Mouse (Mus musculus) megakaryocyte, adult 5-6 weeks (primary cell): Measurements from ENCODE around the gene Nln. TPM values are rescaled to one million over a fixed set of nuclear protein-coding genes. Genes with fewer than 3 reads are reported as not detected.

Experiments used
- ATAC-seq: 2 replicates; pipeline ENCODE4 v1.8.0; 2016; ENCODE audit warnings: mild to moderate bottlenecking, inconsistent platforms; ENCODE audit not compliant: poor library complexity, severe bottlenecking
- total RNA-seq, 2 experiments: library from RNA; stranded (forward) in 1 of 2; stranded (reverse) in 1 of 2; fragments of 153-499, 151-499 nt in 1 of 2; fragments of 221-1000, 200-1000 nt in 1 of 2; gene quantifications; 2 replicates each; pipeline versions ENCODE4 v1.2.3 to v1.2.4; 2015 to 2017

The Nln gene
- total RNA-seq (2015), result 26.6 and 31.6 TPM in 2 replicates
- total RNA-seq (2017), result 27.7 and 37.3 TPM in 2 replicates

DNA sequence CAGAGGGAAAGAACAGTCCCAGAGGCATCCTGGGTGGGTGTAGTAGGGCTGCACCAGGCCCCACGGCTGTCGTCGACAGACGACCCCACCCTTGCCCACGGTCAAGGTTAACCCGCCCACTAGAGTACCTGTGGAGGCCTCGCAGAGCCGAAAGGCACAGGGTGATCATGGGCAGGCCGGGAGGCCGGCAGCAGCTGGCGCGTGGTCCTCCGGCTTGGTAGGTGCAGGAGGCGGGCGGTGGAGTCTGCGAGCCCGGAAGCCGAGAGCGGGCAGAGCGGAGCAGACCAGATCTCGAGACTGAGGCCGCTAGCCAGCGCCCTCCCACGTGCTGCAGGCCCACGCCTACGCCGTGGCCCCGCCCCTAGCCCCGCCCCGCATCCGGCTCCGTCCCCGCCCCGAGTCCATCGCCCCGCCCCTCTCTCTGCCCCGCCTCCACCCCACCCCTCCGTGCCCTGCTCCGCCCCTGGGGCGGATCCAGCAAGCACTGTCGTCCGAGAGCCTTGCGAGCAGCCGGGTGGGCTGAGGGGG is at the start of gene Nln, which contains the start of gene Sgtb:
Nln (minus strand) TSS at position 327 of the 528 bp plus-strand sequence.
Sgtb (plus strand) TSS at position 454 of the 528 bp plus-strand sequence.
- ATAC-seq, result peak; percentile 88

DNA sequence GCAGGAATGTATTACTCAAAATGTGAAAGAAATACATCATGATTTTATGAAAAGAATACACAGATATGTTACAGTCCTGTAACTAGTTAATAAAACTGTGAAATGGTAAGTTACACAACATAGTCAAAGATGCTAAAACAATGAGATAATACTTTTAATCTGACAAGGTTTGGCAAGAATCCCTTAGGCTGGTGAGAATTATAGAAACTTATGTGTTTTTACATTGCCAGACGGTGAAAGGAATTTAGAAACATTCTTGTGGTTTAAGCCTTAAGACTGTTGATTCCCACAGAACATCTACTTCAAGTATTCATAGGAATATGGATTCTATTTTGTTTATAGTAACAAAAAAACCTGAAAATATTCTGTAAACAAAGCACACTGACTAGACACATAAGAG is 46.3 kb upstream of the Nln start:
- ATAC-seq, result no peak

DNA sequence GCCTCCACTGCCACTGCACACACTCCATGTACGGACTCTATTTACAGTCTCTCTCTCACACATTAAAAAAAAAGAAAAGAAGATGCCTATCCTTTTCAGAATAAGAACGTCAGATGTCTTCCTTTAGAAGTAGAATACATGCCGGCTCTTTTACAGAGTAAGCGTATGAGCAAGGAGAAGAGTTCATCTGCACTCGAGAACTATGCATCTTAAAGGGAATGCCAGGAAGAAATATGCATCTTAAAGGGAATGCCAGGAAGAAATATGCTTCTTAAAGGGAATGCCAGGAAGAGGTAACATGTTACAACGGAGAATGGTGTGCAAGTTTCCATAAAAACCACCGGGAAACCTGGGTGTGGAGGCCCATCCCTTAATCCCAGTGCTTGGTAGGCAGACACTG is 45.7 kb upstream of the Nln start:
- ATAC-seq, result no peak

DNA sequence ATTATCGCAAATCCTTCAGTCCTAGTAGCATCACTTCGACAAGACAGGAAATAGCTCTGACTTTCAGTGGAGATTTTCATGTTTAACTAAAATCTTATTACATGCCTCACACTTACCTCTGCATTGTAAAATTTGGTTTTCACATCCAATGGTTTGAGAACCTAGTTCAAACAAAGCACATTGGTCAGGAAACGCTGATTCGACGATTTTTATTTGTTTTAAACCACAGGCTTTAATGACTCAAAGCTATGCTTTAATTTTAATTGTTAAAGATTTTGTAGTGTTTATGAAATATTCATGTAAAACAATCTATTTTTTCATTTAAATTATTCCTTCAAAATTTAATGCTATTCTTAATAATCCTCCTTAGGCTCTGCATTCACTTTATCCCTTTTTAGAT is 44.8 kb upstream of the Nln start:
- no peak for ATAC-seq

DNA sequence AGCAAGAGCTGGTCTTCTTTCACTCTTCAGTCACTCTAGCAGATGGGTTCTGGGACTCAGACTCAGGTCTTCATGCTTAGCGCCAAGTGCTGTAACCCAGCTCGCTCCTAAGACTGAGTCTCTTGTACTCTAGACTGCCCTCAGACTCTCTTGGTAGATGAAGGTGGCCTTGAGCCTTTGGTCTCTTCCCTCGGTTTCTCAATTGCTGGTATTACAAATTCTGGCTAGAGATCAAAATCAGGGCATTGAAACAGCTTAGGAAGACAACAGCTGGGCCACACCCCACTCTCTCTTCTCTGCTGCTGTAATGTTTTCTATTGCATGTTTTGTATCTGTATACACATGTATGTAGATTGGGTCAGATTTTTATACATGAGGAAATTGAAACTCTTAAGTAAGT is 36.2 kb upstream of the Nln start:
- no peak for ATAC-seq

DNA sequence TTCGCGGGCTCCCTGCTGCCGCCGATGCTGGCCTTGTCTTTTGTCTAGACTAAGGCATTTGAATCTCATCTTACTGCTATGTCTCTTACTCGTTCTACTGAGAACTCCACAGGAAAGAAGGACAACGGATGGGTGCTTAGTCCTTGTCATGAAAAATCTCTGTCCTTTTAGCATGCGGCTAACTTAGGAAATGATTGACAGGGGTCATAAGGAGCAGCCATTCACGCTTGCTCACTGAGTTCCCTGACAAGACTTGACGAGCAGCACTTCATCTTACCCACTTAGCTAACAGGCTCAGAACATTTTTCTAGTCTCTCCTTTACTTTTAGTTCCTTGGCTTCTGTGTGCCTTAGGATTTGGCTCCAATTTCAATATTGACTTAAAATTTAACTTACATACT is 35.5 kb upstream of the Nln start:
- ATAC-seq, result no peak

DNA sequence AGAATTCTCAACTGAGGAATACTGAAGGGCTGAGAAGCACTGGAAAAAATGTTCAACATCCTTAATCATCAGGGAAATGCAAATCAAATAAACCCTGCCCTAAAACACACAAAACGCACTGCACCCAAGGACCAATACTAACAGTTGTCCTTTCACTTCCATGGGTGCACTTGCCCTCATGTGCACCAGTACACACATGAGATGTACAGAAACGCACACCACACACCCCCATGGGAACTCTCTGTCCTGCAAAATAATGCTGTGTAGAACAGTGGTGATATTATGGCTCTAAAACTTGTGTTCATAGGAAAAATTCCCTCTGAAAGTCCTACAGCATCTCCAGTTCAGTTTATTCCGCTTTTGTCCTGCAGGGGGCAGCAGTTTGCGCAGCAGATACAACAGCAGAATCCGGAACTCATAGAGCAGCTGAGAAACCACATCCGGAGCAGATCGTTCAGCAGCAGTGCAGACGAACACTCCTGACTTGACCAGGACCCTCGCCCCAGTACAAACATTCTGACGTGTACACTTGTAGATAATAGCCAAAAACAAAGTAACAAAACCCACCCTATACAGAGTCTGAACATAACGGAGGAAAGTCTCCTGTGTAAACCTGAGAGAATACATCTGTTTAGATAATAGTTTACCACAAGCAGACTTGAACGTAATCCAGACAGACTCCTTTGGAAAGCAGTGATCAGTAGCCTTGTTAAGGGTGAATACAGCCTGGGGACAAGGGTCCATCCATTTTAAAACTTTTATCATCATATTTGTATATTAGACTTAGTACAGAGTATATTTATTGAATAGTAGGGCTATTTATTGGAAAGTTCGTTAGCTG is 30.2 kb upstream of the Nln start:
- ATAC-seq, result peak; percentile 100

DNA sequence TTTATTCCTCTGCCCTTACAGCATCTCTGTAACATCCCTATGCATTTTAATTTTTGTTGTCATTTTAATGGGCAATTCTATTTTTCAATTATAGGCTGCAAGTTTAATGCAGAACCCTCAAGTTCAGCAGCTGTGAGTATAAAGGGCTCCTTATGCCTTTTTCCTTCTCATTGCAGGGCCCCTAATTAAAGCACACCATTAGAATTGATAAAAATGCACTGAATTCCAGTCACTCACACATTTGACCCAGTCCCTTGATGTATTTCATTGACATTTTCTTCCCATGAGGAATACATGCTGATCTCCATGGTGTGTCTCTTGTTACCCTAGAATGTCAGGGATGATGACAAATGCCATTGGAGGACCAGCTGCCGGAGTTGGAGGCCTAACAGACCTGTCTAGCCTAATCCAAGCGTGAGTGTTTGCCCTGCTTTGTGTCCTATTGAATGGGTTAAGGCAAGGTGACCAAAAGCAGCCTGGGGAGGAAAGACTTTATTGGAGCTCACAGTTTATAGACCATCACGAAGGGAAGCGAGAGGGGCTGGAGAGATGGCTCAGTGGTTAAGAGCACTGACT is 25.2 kb upstream of the Nln start:
- no peak for ATAC-seq

DNA sequence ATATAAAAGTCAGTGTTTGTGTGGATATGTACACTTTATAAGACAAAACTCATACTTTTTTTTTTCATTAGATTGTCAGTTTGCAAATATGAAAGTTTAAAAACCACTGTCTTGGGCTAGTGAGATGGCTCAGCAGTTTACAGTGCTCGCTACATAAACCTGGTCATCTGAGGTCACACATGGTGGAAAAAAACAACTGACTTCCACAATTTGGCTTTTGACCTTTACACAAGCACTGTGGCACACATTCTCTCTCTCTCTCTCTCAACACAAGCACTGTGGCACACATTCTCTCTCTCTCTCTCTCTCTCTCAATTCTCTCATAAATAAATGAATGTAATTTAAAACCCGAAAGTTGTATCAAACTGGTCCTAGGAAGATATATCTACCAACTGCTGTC is 23.1 kb upstream of the Nln start:
- ATAC-seq, result no peak

DNA sequence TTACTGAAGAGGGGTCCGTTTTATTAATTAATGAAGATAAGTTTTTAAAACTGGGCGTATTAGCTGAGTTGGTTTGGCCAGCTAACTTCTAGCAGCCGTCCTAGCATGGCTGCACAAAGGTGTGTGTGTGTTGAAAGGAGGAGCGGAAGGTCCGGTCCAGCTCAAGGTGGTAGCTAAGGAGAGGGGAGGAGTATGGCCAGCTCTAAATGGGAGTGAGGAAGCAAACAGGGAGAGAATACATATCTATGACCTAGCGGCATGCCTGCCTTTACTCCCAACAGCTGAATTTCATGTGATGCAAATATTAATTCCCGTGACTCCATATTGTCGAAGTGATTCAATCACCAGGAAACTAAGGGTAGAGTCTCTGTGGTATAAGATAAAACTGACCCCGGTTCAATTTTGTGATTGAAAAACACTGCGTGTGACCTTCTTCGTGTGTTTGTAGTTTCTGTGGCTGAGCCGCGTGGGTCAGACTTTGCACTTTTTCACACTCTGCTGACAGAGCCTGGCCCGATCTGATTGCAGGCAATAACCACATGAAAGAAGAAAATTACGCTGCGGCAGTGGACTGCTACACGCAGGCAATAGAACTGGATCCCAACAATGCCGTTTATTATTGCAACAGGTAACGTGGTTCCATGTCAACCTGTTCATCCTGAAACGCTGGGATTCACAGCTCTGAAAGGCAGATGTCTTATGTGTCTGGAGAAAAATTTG is 14.4 kb upstream of the Nln start:
- ATAC-seq, result 0 out of 2 replicates have a peak, but pooled peaks have one; percentile 21

DNA sequence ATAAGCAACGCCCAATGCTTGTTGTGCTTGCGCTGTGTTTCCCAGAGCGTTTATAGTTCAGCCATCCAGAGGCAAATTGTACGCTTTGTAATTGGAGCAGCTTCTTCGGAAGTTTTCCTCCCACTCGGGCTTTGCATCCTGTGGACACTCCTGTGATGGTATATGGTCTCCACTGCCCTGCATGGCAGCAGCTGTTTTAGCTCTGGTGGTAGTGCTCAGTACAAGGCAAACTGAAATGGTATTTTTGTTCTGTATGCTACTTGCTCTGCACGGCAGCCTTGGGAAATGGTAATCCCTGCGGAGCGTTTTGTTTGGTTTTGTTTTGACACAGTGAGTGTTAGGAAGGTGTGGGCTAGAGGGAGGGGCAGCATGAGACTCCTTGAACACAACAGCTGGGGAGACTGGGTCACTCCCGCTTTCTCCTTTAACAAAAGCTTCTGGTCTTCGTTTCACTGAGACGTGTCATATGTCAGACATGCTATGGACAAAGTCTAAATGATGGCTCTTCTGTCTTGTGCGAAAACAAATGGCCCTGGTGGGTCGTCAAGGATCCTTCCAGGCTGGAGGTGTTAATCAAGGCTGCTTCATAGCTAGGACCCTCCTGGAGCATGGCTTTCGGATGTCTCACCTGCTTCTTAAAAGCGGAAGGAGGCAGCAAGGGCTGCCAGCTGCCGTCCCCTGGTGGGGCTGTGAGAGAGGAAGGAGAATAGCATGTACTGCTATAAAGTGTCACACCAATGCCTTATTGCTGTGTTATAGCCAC is 12.8 kb upstream of the Nln start:
- no peak for ATAC-seq

DNA sequence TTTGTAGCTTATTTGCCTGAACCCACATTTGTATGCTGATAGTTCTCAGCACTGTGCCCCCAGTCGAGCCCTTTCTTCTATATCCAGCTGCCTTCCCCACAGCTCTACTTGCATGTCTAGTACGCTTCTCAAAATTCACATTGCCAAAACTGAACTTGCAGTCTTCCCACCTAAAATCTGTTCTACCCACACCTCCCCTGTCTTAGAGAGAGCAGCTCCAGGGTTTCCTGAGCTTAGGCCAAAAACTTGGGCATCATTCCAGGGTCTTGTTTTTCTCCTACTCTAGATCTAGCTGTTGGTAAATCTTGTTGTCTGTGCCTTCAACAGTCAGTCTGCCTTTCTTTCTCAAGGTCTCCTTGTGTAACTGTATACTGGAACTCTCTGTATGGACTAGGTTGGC is 5.4 kb upstream of the Nln start:
- ATAC-seq, result no peak

DNA sequence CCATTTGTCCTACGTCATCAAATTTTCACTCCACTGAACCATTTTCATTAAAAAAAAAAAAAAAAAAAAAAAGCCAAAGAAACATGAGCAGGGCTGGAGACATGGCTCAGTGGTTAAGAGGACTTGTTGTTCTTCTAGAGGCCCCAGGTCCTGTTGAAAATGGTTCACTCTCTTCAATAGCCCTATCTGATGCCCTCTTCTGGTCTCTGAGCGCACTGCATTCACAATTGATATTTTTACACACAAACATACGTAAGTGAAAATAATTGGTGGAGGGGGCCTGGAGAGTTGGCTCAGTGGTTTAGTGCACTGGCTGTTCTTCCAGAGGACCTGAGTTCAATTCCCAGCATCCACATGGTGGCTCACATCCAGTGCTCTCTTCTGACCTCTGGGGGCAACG is 4.4 kb upstream of the Nln start:
- no peak for ATAC-seq

DNA sequence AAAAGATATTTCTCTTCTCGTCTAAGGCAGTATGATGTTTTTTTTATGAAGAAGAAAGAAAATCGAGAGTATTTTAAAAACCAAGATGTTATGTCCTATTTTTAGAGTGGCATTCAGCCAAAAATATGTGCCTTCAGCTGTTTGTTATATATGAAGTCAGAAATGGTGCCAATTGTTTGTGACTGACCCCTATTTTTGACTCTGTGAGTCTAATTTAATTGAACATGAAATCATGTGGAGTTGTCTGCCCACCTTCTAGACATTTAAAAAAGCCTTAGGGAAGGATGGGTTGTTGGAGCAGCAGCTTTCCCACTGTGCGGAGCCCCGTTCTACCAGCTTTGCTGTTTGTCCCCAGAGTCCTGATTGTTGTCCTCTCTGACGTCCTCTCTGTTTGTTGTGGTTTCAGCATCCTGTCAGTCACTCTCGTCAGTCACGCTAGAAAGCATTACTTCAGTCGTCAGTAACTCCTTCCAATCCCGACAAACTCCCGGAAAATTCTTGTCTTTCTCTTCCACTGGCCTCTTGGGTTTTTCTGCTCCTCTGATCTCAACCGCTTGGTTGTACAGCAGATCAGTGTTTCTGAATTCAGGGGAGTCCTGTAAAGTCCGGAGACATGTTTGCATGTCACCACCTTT is 3.0 kb upstream of the Nln start:
- ATAC-seq, result no peak

DNA sequence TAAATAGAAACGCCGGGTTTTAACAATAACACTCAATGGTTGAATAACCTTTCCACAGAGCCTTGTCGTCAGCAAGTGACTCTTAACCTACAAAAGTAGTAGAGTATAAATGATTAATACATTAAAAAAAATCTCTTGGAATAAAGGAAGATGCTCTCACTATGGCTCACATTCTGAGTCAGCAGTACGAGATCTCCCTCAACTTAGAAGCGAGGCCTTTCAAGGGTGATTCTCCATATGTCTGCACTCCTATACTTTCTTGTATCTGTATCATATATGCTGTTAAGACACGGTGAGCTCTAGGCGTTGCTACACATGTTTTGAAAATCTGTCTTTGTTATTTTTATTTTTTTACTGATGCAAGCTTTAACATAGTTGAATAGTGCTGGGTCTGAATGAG is 1.1 kb upstream of the Nln start:
- ATAC-seq, result no peak

DNA sequence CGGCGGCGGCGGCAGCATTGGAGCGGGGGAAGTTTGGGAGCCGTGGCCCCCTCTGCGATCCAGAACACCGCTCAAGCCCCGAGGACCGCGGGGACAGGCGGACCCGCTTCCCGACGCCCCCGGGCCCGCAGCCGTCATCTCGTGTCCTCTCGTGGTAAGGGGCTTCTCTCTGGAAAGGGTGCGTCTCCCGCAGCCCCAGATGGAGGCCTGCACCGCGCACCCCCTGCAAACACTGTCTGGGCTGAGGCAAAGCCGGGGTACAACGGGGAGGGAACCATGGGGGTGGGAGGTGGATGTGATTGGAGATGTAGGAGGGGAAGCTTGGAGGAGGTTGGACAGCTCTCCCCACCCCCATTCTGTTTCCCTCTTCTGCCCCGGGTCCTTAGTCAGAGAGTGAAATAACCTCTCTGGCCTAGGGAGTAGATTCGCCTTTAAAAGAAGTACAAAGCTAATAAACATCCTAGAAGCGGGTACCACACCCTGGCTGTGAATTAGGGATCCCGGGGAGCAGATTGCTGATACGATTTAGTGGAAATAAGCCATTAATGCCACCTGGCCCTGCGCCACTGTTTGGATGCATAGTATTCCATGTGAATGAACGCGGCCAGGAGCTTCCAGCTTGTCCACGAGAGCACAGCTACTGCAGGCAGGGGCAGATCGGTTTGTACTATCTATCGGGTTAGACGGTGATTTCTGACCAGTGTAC is 555 bp upstream of the Nln start:
- ATAC-seq, result no peak; the same call in 1 of the 2 replicates

DNA sequence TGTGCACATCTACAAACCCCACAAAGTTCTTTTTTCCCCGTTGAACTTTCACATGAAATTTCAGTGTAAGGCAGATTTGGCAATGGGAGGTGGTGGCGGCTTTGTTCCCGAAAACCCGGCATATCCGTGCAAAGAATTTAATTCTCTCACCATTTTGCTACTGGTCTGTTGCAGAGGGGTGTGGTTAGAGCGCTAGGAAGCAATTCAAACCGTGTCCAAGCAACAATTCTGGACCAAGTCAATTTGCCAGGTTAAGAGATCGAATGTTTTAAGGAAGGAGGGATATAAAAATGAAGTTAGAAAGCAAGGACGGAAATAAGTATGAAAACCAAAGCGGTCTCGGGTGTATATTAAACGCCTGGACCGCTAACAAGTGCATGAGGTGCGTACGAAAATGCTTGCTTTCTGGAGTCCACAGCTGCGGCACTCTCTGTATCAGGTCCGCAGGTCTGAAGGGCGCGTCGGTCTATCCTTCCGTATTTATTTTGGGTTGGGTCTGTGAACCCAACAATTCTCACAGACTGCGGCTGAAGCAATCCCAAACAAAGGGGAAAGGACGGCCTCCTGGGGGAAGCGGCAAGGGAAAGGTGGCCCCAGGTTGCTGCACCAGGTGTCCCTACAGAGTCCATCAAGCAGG is 645 bp downstream of the Nln start:
- ATAC-seq, result peak; percentile 35

DNA sequence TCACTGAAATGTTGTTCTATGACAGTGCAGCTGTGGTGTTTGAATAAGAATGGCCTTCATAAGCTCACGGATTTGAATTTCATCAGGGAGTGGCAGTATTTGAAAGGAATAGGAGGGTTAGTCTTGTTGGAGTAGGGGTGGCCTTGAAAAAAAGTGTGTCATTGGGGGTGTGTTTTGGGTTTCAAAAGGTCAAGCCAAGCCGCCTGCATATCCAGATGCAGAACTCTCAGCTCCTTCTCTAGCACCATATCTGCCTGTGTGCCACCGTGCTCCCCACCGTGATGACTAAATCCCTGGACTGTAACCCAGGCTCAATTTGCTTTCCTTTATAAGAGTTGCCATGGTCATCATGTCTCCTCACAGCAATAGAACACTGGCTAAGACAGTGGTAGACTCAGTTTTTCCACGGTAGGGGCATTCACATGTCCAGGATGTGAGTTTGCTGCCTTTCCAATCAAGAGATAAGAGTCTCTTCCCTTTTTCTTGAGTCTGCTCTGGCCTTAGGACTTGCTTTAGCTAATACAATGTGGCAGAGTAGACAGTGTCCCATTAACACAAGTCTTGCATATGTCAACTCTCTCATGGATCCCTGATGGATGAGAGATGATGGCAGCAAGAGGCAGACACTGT is 7.7 kb downstream of the Nln start:
- ATAC-seq, result no peak

DNA sequence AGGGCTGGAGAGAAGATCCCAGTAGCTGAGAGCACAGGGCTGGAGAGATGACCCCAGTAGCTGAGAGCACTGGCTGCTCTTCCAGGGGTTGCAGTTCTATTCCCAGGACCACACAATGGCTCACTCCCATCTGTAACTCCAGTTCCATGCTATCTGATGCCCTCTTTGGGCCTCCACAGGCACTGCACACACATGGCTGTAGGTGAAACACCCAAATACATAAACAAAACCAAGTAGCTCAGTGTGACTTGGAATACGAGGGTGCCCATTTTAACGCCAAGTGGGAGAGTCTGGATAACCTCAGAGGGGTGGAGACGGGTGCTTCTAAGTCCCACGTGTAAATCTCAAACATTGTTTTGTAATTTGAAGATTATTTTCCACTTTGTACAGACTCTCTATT is 9.0 kb downstream of the Nln start:
- peak; percentile 27; the same call in 1 of the 2 replicates for ATAC-seq
